Mouse (Mus musculus) heart, embryonic 13.5 days (tissue): Measurements from ENCODE around the gene Itm2a. TPM values are rescaled to one million over a fixed set of nuclear protein-coding genes. Genes with fewer than 3 reads are reported as not detected.

Experiments used
- ATAC-seq: fragments of 200-750 bp; cut with Nextera tagmentation; 2 replicates; pipeline ENCODE4 v1.8.0; 2017; ENCODE audit warnings: moderate TSS enrichment; ENCODE audit not compliant: insufficient number of reproducible peaks, low FRiP score, low TSS enrichment; ENCODE audit errors: extremely low read depth
- H3K27ac ChIP-seq: fragments of 300-500 bp; sonication (generic); replicated peaks from 2 replicates; pipeline ENCODE4 v1.5.1; 2015; ENCODE audit warnings: moderate library complexity, mild to moderate bottlenecking, inconsistent platforms
- H3K27me3 ChIP-seq: fragments of 300-500 bp; sonication (generic); replicated peaks from 2 replicates; pipeline ENCODE4 v1.6.1; 2015; ENCODE audit warnings: mild to moderate bottlenecking, inconsistent platforms
- H3K36me3 ChIP-seq: fragments of 300-500 bp; sonication (generic); 2 replicates; pipeline ENCODE4 v1.6.1; 2015; ENCODE audit warnings: mild to moderate bottlenecking, inconsistent platforms
- H3K4me1 ChIP-seq: fragments of 300-500 bp; sonication (generic); 2 replicates; pipeline ENCODE4 v1.6.1; 2015; ENCODE audit warnings: inconsistent platforms
- H3K4me2 ChIP-seq: fragments of 300-500 bp; sonication (generic); 2 replicates; pipeline ENCODE4 v1.6.1; 2015; ENCODE audit warnings: inconsistent platforms, mild to moderate bottlenecking, moderate library complexity
- H3K4me3 ChIP-seq: fragments of 300-500 bp; sonication (generic); 2 replicates; pipeline ENCODE4 v1.5.1; 2015; ENCODE audit warnings: moderate library complexity, mild to moderate bottlenecking, inconsistent platforms
- H3K9ac ChIP-seq: fragments of 300-500 bp; sonication (generic); 2 replicates; pipeline ENCODE4 v1.6.1; 2015; ENCODE audit warnings: inconsistent platforms, mild to moderate bottlenecking, moderate library complexity
- H3K9me3 ChIP-seq: fragments of 300-500 bp; sonication (generic); 2 replicates; pipeline ENCODE4 v1.6.1; 2016; ENCODE audit warnings: inconsistent platforms
- WGBS: fragments of 180-500 bp; shearing (Covaris S2); methylation state at CpG from one replicate; pipeline ENCODE4 v1.1.7; 2015; ENCODE audit warnings: mixed read lengths; 5-methylcytosine and 5-hydroxymethylcytosine counted together
- polyA plus RNA-seq: library from polyadenylated mRNA; unstranded; fragments of >200 nt; fragmentation: Nextera tagmentation; extraction: Ambion mirVana; gene quantifications from 2 replicates; pipeline ENCODE4 v1.2.1, GENCODE M21; 2015

Itm2a gene
- polyA plus RNA-seq = 398 and 429 TPM in 2 replicates

- Histone ChIP-seq H3K9ac (peak within 1 kb of the TSS; percentile 83), H3K27me3 (no peaks in the 10 kb centered on the region), H3K4me1 (no peaks in the 10 kb centered on the region), H3K4me3 (peak within 1 kb of the TSS; percentile 67), H3K4me2 (peak within 1 kb of the TSS; percentile 67), H3K27ac (peak within 1 kb of the TSS; percentile 77), H3K9me3 (no peaks in the 10 kb centered on the region), H3K36me3 (0 out of 2 replicates have a peak, but pooled peaks cover 7% of the 10 kb centered on the region)
- peak; percentile 82 for ATAC-seq
- 10% methylated on average over 30 of the region's 30 CpGs for WGBS
Measured at GRCm38 (mm10) chrX:107402915-107403912, at the start of gene Itm2a. Gene Itm2a, minus strand, starts transcription at chrX:107403376.

- 1% methylated on average over 2 of the region's 2 CpGs for WGBS
- H3K36me3 ChIP-seq = no peaks in the 10 kb centered on the region
- ATAC-seq = no peak
- H3K27ac ChIP-seq = no peak overlapping the region
- no peak overlapping the region for H3K4me3 ChIP-seq
- H3K4me2 ChIP-seq = no peak overlapping the region
- H3K9ac ChIP-seq = no peak overlapping the region
- H3K27me3 ChIP-seq = no peaks in the 10 kb centered on the region
- no peaks in the 10 kb centered on the region for H3K4me1 ChIP-seq
- no peaks in the 10 kb centered on the region for H3K9me3 ChIP-seq
Measured at GRCm38 (mm10) chrX:107435887-107436286, 32.7 kb upstream of the Itm2a start.

DNA sequence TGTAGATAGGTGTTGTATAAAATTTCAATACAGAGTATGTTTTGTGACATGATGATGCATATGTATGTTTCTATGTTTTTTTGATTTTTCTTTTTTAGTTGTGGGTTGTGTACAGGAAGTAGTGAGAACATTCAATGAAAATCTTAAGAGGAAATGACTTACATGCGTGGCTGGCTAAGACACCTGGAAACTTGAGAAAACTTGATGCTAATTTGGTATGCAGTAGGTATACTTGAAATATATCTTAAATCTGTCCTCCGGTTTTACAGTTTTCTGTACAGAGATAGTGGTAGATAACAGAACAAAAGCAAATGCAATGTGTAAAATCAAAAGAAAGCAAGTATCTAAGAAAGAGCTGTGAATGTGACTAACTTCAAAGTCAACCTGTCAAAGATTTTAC lies 18.1 kb upstream of the Itm2a start:
- H3K9me3 ChIP-seq = no peaks in the 10 kb centered on the region
- H3K4me2 ChIP-seq = no peak overlapping the region
- 74% methylated on average over 2 of the region's 2 CpGs for WGBS
- H3K36me3 ChIP-seq = no peaks in the 10 kb centered on the region
- no peaks in the 10 kb centered on the region for H3K27me3 ChIP-seq
- H3K9ac ChIP-seq = no peak overlapping the region
- H3K27ac ChIP-seq = no peak overlapping the region
- no peak for ATAC-seq
- no peaks in the 10 kb centered on the region for H3K4me1 ChIP-seq
- H3K4me3 ChIP-seq = no peak overlapping the region

DNA sequence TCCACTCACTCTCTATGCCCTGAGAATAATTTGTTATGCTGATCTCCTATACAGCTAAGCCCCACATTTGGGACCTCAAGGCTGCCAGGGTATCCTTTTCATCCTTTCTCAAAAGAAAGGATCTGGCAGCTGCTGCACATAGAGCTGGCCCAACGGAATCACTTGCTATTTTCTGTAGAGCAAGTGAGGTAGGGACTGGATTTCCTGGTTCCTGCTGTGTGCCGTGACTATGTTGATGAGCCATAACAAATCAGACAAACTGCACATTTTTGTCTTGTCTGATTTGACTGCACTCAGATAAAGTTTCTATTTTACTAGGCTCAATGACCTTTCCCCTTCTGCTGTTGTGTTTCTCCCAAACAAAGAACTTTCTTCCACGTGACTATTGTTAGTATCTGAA lies 14.2 kb upstream of the Itm2a start:
- no peak for ATAC-seq
- H3K36me3 ChIP-seq = no peaks in the 10 kb centered on the region
- H3K27me3 ChIP-seq = no peaks in the 10 kb centered on the region
- no peak overlapping the region for H3K4me3 ChIP-seq
- no peak overlapping the region for H3K4me2 ChIP-seq
- H3K9ac ChIP-seq = no peak overlapping the region
- H3K4me1 ChIP-seq = no peaks in the 10 kb centered on the region
- H3K27ac ChIP-seq = no peak overlapping the region
- WGBS = 55% methylated on average over 3 of the region's 3 CpGs
- H3K9me3 ChIP-seq = no peaks in the 10 kb centered on the region

DNA sequence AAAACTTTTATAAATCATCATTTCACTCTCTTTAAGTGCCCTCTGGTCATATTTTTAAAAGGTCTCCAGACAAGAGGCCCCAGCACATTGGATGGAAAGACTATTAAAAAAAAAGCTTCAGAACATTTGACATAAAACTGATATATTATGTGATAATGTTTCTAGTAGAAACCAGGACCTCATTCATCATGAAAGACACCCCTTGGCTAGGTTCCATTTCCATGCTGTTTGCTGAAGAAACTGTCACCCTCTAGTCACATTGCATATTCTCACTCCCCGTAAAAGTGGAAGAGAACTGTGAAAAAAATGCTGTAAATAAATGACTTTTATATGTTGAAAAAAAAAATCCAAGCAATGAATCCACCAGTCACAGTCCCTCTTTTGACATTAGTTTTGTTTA lies 12.8 kb upstream of the Itm2a start:
- ATAC-seq = no peak
- WGBS = 70% methylated on average over 1 of the region's 1 CpGs
- H3K4me2 ChIP-seq = no peak overlapping the region

GRCm38 (mm10) chrX:107402481-107402880 lies 695 bp downstream of the Itm2a start:
- Histone ChIP-seq H3K36me3 (0 out of 2 replicates have a peak, but pooled peaks cover 7% of the 10 kb centered on the region), H3K9me3 (no peaks in the 10 kb centered on the region), H3K4me3 (peak overlapping the region; percentile 67), H3K4me1 (no peaks in the 10 kb centered on the region), H3K27ac (peak overlapping the region; percentile 77), H3K27me3 (no peaks in the 10 kb centered on the region), H3K4me2 (peak overlapping the region; percentile 67), H3K9ac (peak overlapping the region; percentile 83)
- 25% methylated on average over 18 of the region's 18 CpGs for WGBS
- ATAC-seq = no peak

More for the DNA sequence above, 12.8 kb upstream of the Itm2a start:
- Histone ChIP-seq H3K36me3 (no peaks in the 10 kb centered on the region), H3K27me3 (no peaks in the 10 kb centered on the region), H3K9me3 (no peaks in the 10 kb centered on the region), H3K9ac (no peak overlapping the region), H3K27ac (no peak overlapping the region), H3K4me1 (no peaks in the 10 kb centered on the region), H3K4me3 (no peak overlapping the region)

DNA sequence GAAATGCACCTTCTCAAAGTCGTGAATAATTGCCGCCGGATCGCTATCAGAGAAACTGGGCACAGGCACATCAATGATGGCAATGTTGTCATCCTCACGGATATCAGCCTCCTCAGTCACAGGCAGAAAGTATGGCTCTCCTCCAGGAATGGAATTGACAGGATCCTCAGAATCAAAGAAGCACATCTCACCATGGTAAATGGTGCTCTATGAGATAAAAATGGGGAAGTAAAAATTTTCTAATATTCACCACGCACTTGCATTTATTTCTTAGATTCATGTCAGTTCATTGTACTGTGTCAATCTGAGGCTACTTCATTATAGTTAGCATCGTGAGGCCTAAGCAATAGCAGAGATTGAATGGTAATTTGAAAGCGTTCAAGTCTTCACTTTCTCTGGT lies 4.1 kb downstream of the Itm2a start:
- Histone ChIP-seq H3K4me1 (no peaks in the 10 kb centered on the region), H3K9me3 (no peaks in the 10 kb centered on the region), H3K4me3 (no peak overlapping the region), H3K27ac (no peak overlapping the region), H3K36me3 (0 out of 2 replicates have a peak, but pooled peaks cover 7% of the 10 kb centered on the region), H3K27me3 (no peaks in the 10 kb centered on the region), H3K4me2 (no peak overlapping the region), H3K9ac (no peak overlapping the region)
- ATAC-seq = no peak
- 81% methylated on average over 8 of the region's 8 CpGs for WGBS

DNA sequence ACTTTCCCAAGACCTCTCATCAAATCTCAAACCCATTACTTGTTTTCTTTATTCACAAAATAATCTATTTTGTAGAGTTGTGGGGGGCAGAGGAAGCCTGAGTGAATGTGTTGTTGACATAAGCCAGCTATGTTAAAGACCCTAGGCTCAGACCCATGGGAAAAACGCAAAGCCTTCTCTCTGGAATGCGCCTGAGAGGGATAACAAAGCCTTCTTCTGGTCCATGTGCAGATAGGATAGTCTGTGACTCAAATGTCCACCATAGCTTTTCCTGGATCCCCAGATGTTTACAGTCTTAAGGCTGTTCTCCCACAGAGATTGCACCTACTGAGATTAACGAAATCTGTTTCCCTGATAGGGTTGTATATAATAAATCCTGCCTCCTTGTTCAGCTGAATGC lies 9.9 kb downstream of the Itm2a start:
- no peaks in the 10 kb centered on the region for H3K4me1 ChIP-seq
- H3K36me3 ChIP-seq = no peaks in the 10 kb centered on the region
- no peak overlapping the region for H3K4me3 ChIP-seq
- no peak for ATAC-seq
- H3K4me2 ChIP-seq = no peak overlapping the region
- H3K9me3 ChIP-seq = no peaks in the 10 kb centered on the region
- no peak overlapping the region for H3K27ac ChIP-seq
- no peaks in the 10 kb centered on the region for H3K27me3 ChIP-seq
- H3K9ac ChIP-seq = no peak overlapping the region
- WGBS = 33% methylated on average over 3 of the region's 3 CpGs

GRCm38 (mm10) chrX:107375329-107375728 lies 27.8 kb downstream of the Itm2a start:
- no peak overlapping the region for H3K27ac ChIP-seq
- ATAC-seq = no peak
- no peak overlapping the region for H3K9ac ChIP-seq
- 52% methylated on average over 1 of the region's 1 CpGs for WGBS
- no peaks in the 10 kb centered on the region for H3K36me3 ChIP-seq
- H3K27me3 ChIP-seq = no peaks in the 10 kb centered on the region
- H3K4me3 ChIP-seq = no peak overlapping the region
- H3K4me2 ChIP-seq = no peak overlapping the region
- H3K4me1 ChIP-seq = peaks cover 4% of the 10 kb centered on the region; the same call in 1 of the 2 replicates
- H3K9me3 ChIP-seq = no peaks in the 10 kb centered on the region
